19 mouse cellular contexts compared by ENCODE assay signal in the genomic region with DNA sequence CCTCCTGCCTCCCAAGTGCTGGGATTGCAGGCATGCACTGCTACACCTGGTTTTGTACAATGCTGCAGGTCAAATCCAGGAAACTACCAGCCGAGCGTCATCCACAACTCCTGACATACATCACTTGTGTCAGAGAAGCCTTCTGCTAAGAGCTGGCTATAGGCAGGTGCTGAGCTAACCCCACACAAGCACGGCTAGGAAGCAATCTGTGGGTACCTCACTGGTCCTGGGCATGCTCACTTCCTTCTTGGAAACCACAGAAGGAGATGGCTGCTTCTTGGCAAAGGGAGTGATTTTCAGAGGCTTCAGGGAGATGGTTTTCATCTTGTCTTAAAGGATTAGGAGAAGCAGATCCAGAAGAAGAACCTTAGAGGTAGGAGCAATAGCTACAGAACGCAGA.
A peak's percentile ranks its signal among the peaks of the same experiment; 100 is the strongest.
DNase-seq lines count a peak whose midpoint lies in the region; ATAC-seq lines count a peak whose summit lies in the region.
"Had no signal": no experiment of that assay in that cellular context is flagged by ENCODE, and none has a peak within 500 bp of the region (broad histone marks: within the 10 kb centered on the region; RNA-seq: fewer than 3 reads in every experiment).

No protein-coding gene starts in this region.

- DNase-seq in 416B (ENCODE audit: low read depth): peak; percentile 38
- DNase-seq in naive thymus-derived CD4-positive, alpha-beta T cell, adult 2 months (ENCODE audit: low read depth): peak; percentile 33
- DNase-seq in cerebellum, postnatal 25 days: no peak
- DNase-seq in frontal cortex, postnatal 10 days (ENCODE audit: low spot score in 2 of 2): no peak
- DNase-seq in retina, postnatal 1 day: no peak
- DNase-seq: adrenal gland, adult 8-10 months; adrenal gland, postnatal 25 days; cerebellum, adult 18-20 months; cerebellum, adult 9-10 months; cerebellum, postnatal 14 days; embryo, embryonic 11 days; gastrocnemius, postnatal 10 days; gastrocnemius, postnatal 36 days; heart, adult 11 months had no signal

- peak; percentile 47; the same call in 1 of the 2 replicates for ATAC-seq in common myeloid progenitor, adult 5-6 weeks (replicated peaks; ENCODE audit: low read depth, poor library complexity, severe bottlenecking)
- ATAC-seq in megakaryocyte, adult 5-6 weeks (ENCODE audit: poor library complexity, severe bottlenecking): peak; percentile 59
- ATAC-seq: activated CD4-positive, CD25-positive, alpha-beta regulatory T cell, adult 4 months; CD4-positive, CD25-positive, alpha-beta regulatory T cell, adult 4 months; forebrain, embryonic 15.5 days had no signal

Comparison
In these comparisons a context has a peak if more than half of its experiments do, and no peak if none do; other contexts are left out.
1. DNase-seq: peak in 416B (single experiment) and naive thymus-derived CD4-positive, alpha-beta T cell, adult 2 months (single experiment); none in cerebellum, postnatal 25 days (0 of 2), frontal cortex, postnatal 10 days (0 of 2) and retina, postnatal 1 day (single experiment).